Mouse (Mus musculus): ENCODE data around the gene Rgs11. TPM values are rescaled to one million over a fixed set of nuclear protein-coding genes. Genes with fewer than 3 reads are reported as not detected.

Gene Rgs11
- total RNA-seq (2023): 1.4 to 3.0 TPM (median 1.9 TPM) in 4 replicates

GRCm38 (mm10) chr17:26202737-26203136 is at the start of gene Rgs11:
Rgs11 (plus strand) TSS chr17:26202951.

GRCm38 (mm10) chr17:26198892-26199291 is 3.9 kb upstream of the Rgs11 start, which contains the start of gene Pdia2:
Pdia2 (minus strand) TSS chr17:26199087.

GRCm38 (mm10) chr17:26207686-26208085 is 4.9 kb downstream of the Rgs11 start, which contains the start of gene Arhgdig:
Arhgdig (minus strand) TSS chr17:26207786.

GRCm38 (mm10) chr17:26244101-26244841 is 41.5 kb downstream of the Rgs11 start, which contains the start of gene Fam234a:
Fam234a (minus strand) TSS chr17:26244242.

GRCm38 (mm10) chr17:26252539-26253251 is 49.9 kb downstream of the Rgs11 start, which contains the start of gene Luc7l:
Luc7l (plus strand) TSS chr17:26252896.

Other genes with a start within 250 kb of the Rgs11 start
- gene Capn15, start 217.2 kb upstream of the Rgs11 start, total RNA-seq (2023): 37.2 to 41.1 TPM (median 38.7 TPM) in 4 replicates
- 8.4 to 9.0 TPM (median 8.7 TPM) in 4 replicates for gene Rab11fip3, start 133.4 kb upstream of the Rgs11 start, total RNA-seq (2023)
- gene Decr2, start 112.6 kb upstream of the Rgs11 start, total RNA-seq (2023): 3.7 to 4.7 TPM (median 4.5 TPM) in 4 replicates
- 0.75 to 1.6 TPM (median 1.1 TPM) in 4 replicates for gene Nme4, start 107.3 kb upstream of the Rgs11 start, total RNA-seq (2023)
- 21.2 to 25.3 TPM (median 22.8 TPM) in 4 replicates for gene Tmem8, start 89.7 kb upstream of the Rgs11 start, total RNA-seq (2023)
- 43.5 to 46.7 TPM (median 45.3 TPM) in 4 replicates for gene Mrpl28, start 79.5 kb upstream of the Rgs11 start, total RNA-seq (2023)
- gene Axin1, start 64.3 kb upstream of the Rgs11 start, total RNA-seq (2023): 77.2 to 93.8 TPM (median 88.9 TPM) in 4 replicates
- gene Pdia2, start 3.9 kb upstream of the Rgs11 start, total RNA-seq (2023): not detected in 4 replicates
- not detected in 4 replicates for gene Arhgdig, start 4.8 kb downstream of the Rgs11 start, total RNA-seq (2023)
- 13.8 to 22.5 TPM (median 18.5 TPM) in 4 replicates for gene Fam234a, start 41.3 kb downstream of the Rgs11 start, total RNA-seq (2023)
- gene Luc7l, start 49.9 kb downstream of the Rgs11 start, total RNA-seq (2023): 89.5 to 97.9 TPM (median 91.5 TPM) in 4 replicates
- 0.18 to 0.35 TPM (median 0.28 TPM) in 3 of 4 replicates, not detected in the other for gene Neurl1b, start 211.9 kb downstream of the Rgs11 start, total RNA-seq (2023)